Mouse (Mus musculus) midbrain, embryonic 16.5 days (tissue): ENCODE results near the gene Als2cr12. TPM values are rescaled to one million over a fixed set of nuclear protein-coding genes. Genes with fewer than 3 reads are reported as not detected.
A peak's percentile ranks its signal among the peaks of the same experiment; 100 is the strongest.
"Not testable (repeated sequence)": the region's sequence is repeated elsewhere in the genome, so short reads cannot be mapped to it uniquely, and the experiment has no call there.

Source experiments
- ATAC-seq: fragments of 200-750 bp; cut with Nextera tagmentation; 2 replicates; pipeline ENCODE4 v1.8.0; 2017; ENCODE audit warnings: moderate TSS enrichment
- H3K27ac ChIP-seq: fragments of 300-500 bp; sonication (generic); 2 replicates; pipeline ENCODE4 v1.5.1; 2014; ENCODE audit warnings: mild to moderate bottlenecking, low read length, mixed read lengths
- H3K27me3 ChIP-seq: fragments of 300-500 bp; sonication (generic); 2 replicates; pipeline ENCODE4 v1.6.1; 2014; ENCODE audit warnings: low read depth, low read length, mixed read lengths; ENCODE audit not compliant: control insufficient read depth, insufficient read depth
- H3K36me3 ChIP-seq: fragments of 300-500 bp; sonication (generic); 2 replicates; pipeline ENCODE4 v1.6.1; 2014; ENCODE audit warnings: mild to moderate bottlenecking, low read length, moderate library complexity, mixed read lengths; ENCODE audit not compliant: control insufficient read depth, insufficient read depth
- H3K4me1 ChIP-seq: fragments of 300-500 bp; sonication (generic); 2 replicates; pipeline ENCODE4 v1.6.1; 2014; ENCODE audit warnings: mild to moderate bottlenecking, low read length, mixed read lengths; ENCODE audit not compliant: control insufficient read depth, insufficient read depth
- H3K4me2 ChIP-seq: fragments of 300-500 bp; sonication (generic); 2 replicates; pipeline ENCODE4 v1.6.1; 2014; ENCODE audit warnings: mild to moderate bottlenecking, low read length, mixed read lengths
- H3K4me3 ChIP-seq: fragments of 300-500 bp; sonication (generic); 2 replicates; pipeline ENCODE4 v1.5.1; 2014; ENCODE audit warnings: low read depth, mild to moderate bottlenecking, low read length, moderate library complexity, mixed read lengths
- H3K9ac ChIP-seq: fragments of 300-500 bp; sonication (generic); 2 replicates; pipeline ENCODE4 v1.6.1; 2014; ENCODE audit warnings: low read depth, low read length, mixed read lengths
- H3K9me3 ChIP-seq: fragments of 300-500 bp; sonication (generic); replicated peaks from 2 replicates; pipeline ENCODE4 v1.6.1; 2014; ENCODE audit warnings: mild to moderate bottlenecking, low read length, mixed read lengths; ENCODE audit not compliant: control insufficient read depth, poor library complexity, severe bottlenecking
- WGBS: fragments of 180-500 bp; shearing (Covaris S2); extraction: QIAGEN DNeasy Blood & Tissue Kit; methylation state at CpG from one replicate; pipeline ENCODE4 v1.1.7; 2014; 5-methylcytosine and 5-hydroxymethylcytosine counted together
- polyA plus RNA-seq: library from polyadenylated mRNA; unstranded; fragments of >200 nt; fragmentation: Nextera tagmentation; extraction: Ambion mirVana; gene quantifications from 2 replicates; pipeline ENCODE4 v1.2.1, GENCODE M21; 2015

The Als2cr12 gene
- polyA plus RNA-seq, 1 experiment from 2014 or later, result not detected

DNA sequence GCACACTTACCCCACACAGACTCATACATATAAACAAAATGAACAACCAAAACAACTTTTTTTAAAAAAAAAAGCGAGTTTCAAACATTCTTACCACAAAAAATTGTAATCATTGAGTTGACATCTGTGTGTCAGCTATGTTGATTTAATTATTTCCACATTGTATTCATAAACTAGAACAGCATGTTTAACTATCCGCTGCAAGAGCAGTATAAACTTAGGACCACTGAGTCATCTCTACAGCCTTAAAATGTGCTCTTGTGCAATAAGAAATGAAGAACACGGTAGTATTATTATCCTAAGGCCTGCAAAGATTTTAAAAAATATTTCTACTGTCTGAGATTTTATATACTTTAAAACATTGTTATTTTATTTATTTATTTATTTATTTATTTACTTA is 20.8 kb downstream of the Als2cr12 start:
- WGBS, result 87% methylated on average over 3 of the region's 3 CpGs
- H3K27me3 ChIP-seq, result no peaks in the 10 kb centered on the region
- no peak overlapping the region for H3K4me3 ChIP-seq
- H3K27ac ChIP-seq, result no peak overlapping the region
- no peaks in the 10 kb centered on the region for H3K36me3 ChIP-seq
- no peaks in the 10 kb centered on the region for H3K4me1 ChIP-seq
- H3K9me3 ChIP-seq, result no peaks in the 10 kb centered on the region
- no peak overlapping the region for H3K4me2 ChIP-seq
- ATAC-seq, result no peak
- H3K9ac ChIP-seq, result no peak overlapping the region

DNA sequence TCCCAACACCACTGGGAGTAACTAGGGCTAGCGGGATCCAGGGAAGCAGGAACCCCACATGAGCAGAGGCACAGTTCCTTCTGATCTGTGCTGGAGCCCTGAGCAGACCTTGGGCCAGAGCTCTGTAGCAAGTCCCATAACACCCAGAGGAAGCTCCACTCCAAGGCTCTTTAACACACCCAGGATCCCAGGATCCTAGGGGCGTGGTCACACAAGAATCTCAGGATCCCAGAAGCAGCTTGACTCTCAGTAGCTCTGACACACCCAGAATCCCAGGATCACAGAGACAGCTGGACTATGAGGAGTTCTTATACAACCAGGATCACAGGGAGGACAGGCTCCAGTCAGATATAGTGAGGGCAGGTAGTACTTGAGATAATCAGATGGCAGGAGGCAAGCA is 23.7 kb downstream of the Als2cr12 start:
- Histone ChIP-seq H3K9ac (no peak overlapping the region), H3K4me1 (no peaks in the 10 kb centered on the region), H3K27ac (no peak overlapping the region), H3K27me3 (no peaks in the 10 kb centered on the region), H3K36me3 (no peaks in the 10 kb centered on the region), H3K9me3 (no peaks in the 10 kb centered on the region), H3K4me2 (no peak overlapping the region), H3K4me3 (no peak overlapping the region)
- 93% methylated on average over 2 of the region's 2 CpGs for WGBS
- ATAC-seq, result no peak

DNA sequence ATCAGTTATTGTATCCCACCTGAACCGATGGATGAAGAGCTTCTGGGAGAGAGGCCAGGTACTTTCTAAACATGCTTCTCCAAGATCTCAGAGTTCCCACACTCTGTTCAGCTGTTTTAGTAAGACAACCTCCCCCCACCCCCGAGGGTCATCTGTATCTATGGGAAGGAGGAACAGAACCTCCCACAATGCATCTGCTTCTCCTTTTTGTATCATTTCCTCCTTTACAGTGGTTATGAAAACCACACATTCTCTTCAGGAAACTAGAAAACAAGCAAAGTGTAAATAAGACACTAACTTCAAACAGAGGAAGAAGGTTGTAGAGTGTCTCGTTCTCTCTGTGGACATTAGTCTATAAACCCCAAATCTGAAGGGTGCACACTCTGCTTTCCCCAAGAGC is 26.2 kb downstream of the Als2cr12 start:
- H3K36me3 ChIP-seq, H3K9ac ChIP-seq, H3K4me1 ChIP-seq, H3K27ac ChIP-seq, H3K4me2 ChIP-seq, H3K27me3 ChIP-seq, H3K9me3 ChIP-seq, ATAC-seq, H3K4me3 ChIP-seq: not testable (repeated sequence)
- WGBS, result 94% methylated on average over 3 of the region's 3 CpGs

DNA sequence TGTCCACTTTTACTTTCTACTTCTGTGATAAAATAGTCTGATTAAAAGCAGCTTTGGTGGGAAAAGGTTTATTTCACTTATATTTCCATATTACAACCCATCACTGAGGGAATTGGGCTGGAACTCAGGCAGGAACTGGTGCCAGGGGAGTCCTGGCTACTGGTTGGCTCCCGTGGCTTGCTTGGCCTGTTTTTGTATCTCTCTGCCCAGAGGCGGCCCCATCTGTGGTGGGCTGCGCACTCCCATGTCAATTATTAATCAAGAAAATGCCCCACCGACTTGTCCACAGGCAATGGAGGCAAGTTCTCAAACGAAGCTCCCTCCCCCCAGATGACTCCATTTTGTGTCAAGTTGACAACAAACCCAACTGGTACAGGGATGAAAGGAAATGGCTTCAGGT is 27.6 kb downstream of the Als2cr12 start:
- no peak overlapping the region for H3K4me3 ChIP-seq
- WGBS, result 82% methylated on average over 5 of the region's 5 CpGs
- ATAC-seq, result no peak
- no peak overlapping the region for H3K9ac ChIP-seq
- H3K27me3 ChIP-seq, result no peaks in the 10 kb centered on the region
- no peaks in the 10 kb centered on the region for H3K9me3 ChIP-seq
- H3K36me3 ChIP-seq, result no peaks in the 10 kb centered on the region
- no peak overlapping the region for H3K4me2 ChIP-seq
- H3K27ac ChIP-seq, result no peak overlapping the region
- no peaks in the 10 kb centered on the region for H3K4me1 ChIP-seq

DNA sequence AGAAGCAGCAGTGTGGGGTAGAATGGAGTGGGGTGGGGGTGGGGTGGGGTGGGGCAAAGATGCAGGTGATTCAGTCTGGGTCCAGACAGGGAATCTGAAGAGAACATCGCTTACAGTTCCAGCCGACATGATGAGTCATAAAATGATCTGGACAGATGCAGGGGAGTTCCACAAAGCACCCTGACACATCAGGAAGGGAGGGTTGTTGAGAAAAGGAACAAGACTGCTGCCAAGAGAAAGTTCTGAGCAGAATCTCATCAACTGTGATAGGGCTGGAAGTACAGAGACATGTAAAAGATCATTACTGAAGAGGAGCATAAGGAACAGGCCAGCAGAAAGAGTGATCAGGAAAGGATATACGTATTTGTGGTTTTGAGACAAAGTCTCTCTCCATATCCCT is 32.4 kb downstream of the Als2cr12 start:
- H3K4me2 ChIP-seq, H3K27ac ChIP-seq, H3K9me3 ChIP-seq, H3K9ac ChIP-seq, ATAC-seq, H3K4me3 ChIP-seq, H3K27me3 ChIP-seq, H3K36me3 ChIP-seq, H3K4me1 ChIP-seq: not testable (repeated sequence)
- 85% methylated on average over 3 of the region's 3 CpGs for WGBS

DNA sequence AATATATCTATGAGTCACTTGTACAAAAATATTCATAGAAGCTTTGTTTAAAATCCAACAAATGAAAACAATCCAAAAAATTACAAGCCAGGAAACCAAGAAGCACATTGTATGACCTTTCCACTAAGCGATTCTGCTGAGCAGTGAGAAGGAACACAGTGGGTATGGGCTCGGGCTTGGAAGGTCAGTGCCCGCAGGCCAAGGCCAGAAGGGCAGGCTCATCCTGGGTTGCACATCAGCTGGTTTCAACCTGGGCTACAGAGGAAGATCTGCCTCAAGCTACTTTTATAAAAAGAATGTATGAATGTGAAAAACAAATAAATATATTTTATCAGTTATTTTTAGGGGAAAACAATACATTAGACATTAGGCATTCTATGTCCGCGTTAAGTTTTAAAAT is 33.1 kb downstream of the Als2cr12 start:
- not testable (repeated sequence) for H3K4me3 ChIP-seq, ATAC-seq, H3K27me3 ChIP-seq, H3K9ac ChIP-seq, H3K36me3 ChIP-seq, H3K27ac ChIP-seq, H3K4me2 ChIP-seq, H3K9me3 ChIP-seq, H3K4me1 ChIP-seq
- 96% methylated on average over 5 of the region's 5 CpGs for WGBS

DNA sequence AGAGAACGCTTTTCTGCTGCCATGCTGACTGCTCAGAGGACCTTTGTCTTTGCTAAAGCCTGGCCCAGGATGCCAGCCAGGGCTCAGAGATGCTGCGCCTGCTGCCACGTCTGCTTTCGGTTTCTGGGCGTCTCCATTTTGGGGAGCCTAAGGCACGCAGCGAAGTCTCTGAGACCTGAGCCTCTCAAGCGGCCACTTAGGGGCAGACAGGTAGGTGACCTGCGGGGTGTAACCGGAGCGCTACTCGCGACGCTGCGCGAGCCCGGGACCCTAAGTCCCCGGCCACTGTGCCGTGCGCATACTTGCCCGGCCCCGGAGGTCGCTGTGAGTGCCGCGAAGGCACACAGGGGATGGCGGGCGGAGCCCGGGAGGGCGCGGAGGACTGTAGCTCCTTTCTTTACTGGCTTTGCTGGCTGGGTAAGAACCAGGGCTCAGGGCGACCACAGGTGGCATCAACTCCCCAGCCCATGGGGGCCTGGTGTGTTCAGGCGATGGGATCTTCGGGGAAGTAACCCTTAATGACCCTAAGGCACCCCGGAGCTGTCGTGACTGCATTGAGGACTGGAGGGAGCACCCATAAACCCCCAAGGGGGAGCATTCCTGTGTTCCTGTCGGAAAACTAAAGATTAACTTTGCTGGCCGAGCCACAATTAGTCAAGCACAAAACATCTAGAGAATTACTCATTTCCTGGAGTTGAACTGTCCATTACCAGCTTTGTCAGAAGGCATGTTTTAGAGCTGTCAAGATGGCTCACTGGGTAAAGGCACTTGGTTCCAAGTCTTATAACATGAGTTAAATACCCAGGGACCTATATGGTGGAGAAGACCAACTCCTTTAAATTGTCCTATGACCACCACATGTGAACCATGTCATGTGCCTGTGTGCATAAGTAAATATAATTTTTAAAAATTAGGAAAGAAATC is 43.0 kb downstream of the Als2cr12 start:
- no peaks in the 10 kb centered on the region for H3K4me1 ChIP-seq
- ATAC-seq, result peak; percentile 95

DNA sequence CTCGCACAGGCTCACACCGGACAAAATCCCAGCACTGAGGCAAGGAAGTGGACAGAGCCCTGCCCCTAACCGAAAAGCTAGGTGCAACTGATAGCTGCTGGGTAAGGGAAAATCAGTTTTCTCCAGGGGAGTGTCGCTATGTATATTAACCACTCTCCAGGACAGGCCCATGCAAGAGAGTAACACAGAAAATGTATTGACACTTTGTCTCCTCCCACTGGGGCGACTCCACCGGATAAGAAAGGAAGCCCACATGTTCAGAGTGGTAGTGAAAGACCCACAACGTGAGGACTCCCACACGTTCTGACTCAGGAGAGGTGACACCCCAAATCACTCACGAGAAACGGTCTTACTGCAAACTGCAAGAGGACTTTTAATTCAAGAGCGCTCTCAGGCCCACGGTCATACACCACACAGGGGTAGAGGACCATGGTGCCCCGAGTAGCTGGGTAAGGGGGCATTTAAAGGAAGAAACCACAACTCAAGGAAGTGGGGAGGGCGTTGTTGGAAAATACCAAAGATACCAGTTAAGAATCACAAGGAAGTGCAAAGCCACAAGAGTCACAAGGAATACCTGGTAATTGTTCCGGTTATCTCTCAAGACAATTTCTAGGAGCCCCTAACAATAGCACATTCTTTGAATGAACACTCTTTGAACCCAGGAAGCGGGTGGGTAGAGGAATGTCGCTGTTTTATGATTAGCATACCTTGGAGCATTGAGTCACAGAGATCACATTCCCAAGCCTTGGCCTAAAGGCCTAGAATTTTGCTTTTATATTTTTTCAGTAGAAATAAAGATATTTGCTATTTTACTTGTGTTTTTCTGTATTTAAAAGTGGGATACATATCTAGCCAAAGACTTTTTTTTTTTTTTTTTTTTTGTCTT is 44.0 kb downstream of the Als2cr12 start:
- ATAC-seq, H3K27me3 ChIP-seq, H3K4me1 ChIP-seq, H3K27ac ChIP-seq, H3K9me3 ChIP-seq, H3K36me3 ChIP-seq: not testable (repeated sequence)
- Histone ChIP-seq H3K4me3 (peak overlapping the region; percentile 50), H3K9ac (peak overlapping the region; percentile 78), H3K4me2 (peak overlapping the region; percentile 87)
- WGBS, result 89% methylated on average over 17 of the region's 17 CpGs

More for the DNA sequence above, 43.0 kb downstream of the Als2cr12 start:
- H3K4me2 ChIP-seq, result peak overlapping the region; percentile 87
- under 1% methylated on average over 37 of the region's 37 CpGs for WGBS
- no peaks in the 10 kb centered on the region for H3K9me3 ChIP-seq
- H3K27ac ChIP-seq, result 0 out of 2 replicates have a peak overlapping the region, but pooled peaks have one; percentile 37
- H3K9ac ChIP-seq, result peak overlapping the region; percentile 78
- peak overlapping the region; percentile 50 for H3K4me3 ChIP-seq
- no peaks in the 10 kb centered on the region for H3K27me3 ChIP-seq
- no peaks in the 10 kb centered on the region for H3K36me3 ChIP-seq

DNA sequence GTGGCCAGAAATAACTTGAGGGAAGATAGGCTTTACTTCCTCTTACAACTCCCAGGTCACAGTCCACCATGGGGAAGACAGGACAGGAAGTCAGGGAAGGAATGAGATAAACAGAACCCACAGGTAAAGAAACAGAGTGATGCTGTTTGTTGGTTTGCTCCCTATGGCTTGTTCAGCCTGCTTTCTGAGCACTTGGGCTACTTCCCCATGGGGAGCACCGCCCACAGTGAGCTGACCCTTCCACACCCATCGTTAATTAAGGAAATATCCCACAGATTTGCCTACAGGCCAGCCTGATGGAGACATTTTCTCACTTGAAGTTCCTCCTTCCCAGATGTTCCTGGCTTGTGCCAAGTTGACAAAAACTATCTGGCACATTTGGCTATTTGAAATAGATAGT is 66.9 kb downstream of the Als2cr12 start:
- not testable (repeated sequence) for H3K4me3 ChIP-seq, H3K9me3 ChIP-seq, H3K27ac ChIP-seq, H3K36me3 ChIP-seq, H3K4me2 ChIP-seq, H3K27me3 ChIP-seq, H3K4me1 ChIP-seq, ATAC-seq, H3K9ac ChIP-seq
- WGBS, result 100% methylated on average over 1 of the region's 2 CpGs
